Mouse (Mus musculus) liver, postnatal 0 days (tissue): Measurements from ENCODE around the gene Tbxa2r. TPM values are rescaled to one million over a fixed set of nuclear protein-coding genes. Genes with fewer than 3 reads are reported as not detected.
A peak's percentile ranks its signal among the peaks of the same experiment; 100 is the strongest.

Source experiments
- ATAC-seq: fragments of 200-750 bp; cut with Nextera tagmentation; 2 replicates; pipeline ENCODE4 v1.8.0; 2017; ENCODE audit warnings: mild to moderate bottlenecking, moderate library complexity
- DNase-seq: peaks from one replicate; pipeline ENCODE4 v3.0.0-alpha.2; 2016
- H3K27ac ChIP-seq: fragments of 300-500 bp; sonication (generic); 2 replicates; pipeline ENCODE4 v1.5.1; 2014; ENCODE audit warnings: antibody characterized with exemption, moderate library complexity, mild to moderate bottlenecking, low read depth
- H3K27me3 ChIP-seq: fragments of 300-500 bp; sonication (generic); 2 replicates; pipeline ENCODE4 v1.6.1; 2014; ENCODE audit warnings: low read length, control low read depth, mixed read lengths; ENCODE audit not compliant: insufficient read depth
- H3K36me3 ChIP-seq: fragments of 300-500 bp; sonication (generic); replicated peaks from 2 replicates; pipeline ENCODE4 v1.6.1; 2014; ENCODE audit warnings: mild to moderate bottlenecking, control low read depth, low read length, moderate library complexity, mixed read lengths; ENCODE audit not compliant: insufficient read depth
- H3K4me1 ChIP-seq: fragments of 300-500 bp; sonication (generic); 2 replicates; pipeline ENCODE4 v1.6.1; 2014; ENCODE audit warnings: antibody characterized with exemption, mild to moderate bottlenecking, control low read depth; ENCODE audit not compliant: insufficient read depth
- H3K4me2 ChIP-seq: fragments of 300-500 bp; sonication (generic); 2 replicates; pipeline ENCODE4 v1.6.1; 2014; ENCODE audit warnings: low read depth, mild to moderate bottlenecking, low read length, moderate library complexity, mixed read lengths
- H3K4me3 ChIP-seq: fragments of 300-500 bp; sonication (generic); 2 replicates; pipeline ENCODE4 v1.5.1; 2014; ENCODE audit warnings: low read depth, low read length
- H3K9ac ChIP-seq: fragments of 300-500 bp; sonication (generic); replicated peaks from 2 replicates; pipeline ENCODE4 v1.6.1; 2014; ENCODE audit warnings: mild to moderate bottlenecking, moderate library complexity
- H3K9me3 ChIP-seq: fragments of 300-500 bp; sonication (generic); 2 replicates; pipeline ENCODE4 v1.6.1; 2016; ENCODE audit warnings: mild to moderate bottlenecking, control low read depth, low read length, mixed read lengths
- CTCF ChIP-seq: sonication (generic); IDR thresholded peaks from 2 replicates; pipeline ENCODE4 v1.5.1; 2016; ENCODE audit warnings: antibody characterized with exemption, low read depth
- EP300 ChIP-seq: IDR thresholded peaks from 2 replicates; pipeline ENCODE4 v1.6.1; 2016; ENCODE audit warnings: antibody characterized with exemption, low read depth, mild to moderate bottlenecking
- WGBS: fragments of 180-500 bp; shearing (Covaris S2); extraction: QIAGEN DNeasy Blood & Tissue Kit; methylation state at CpG from one replicate; pipeline ENCODE4 v1.1.7; 2014; ENCODE audit not compliant: insufficient replicate concordance; 5-methylcytosine and 5-hydroxymethylcytosine counted together
- polyA plus RNA-seq: library from polyadenylated mRNA; unstranded; fragments of >200 nt; fragmentation: Nextera tagmentation; extraction: Ambion mirVana; gene quantifications from 2 replicates; pipeline ENCODE4 v1.2.1, GENCODE M21; 2015

The Tbxa2r gene
- polyA plus RNA-seq, 1 experiment from 2014 or later, result 5.4 TPM

GRCm38 (mm10) chr10:81287513-81288157 lies 40.9 kb upstream of the Tbxa2r start:
- no peak overlapping the region for H3K4me3 ChIP-seq

DNA sequence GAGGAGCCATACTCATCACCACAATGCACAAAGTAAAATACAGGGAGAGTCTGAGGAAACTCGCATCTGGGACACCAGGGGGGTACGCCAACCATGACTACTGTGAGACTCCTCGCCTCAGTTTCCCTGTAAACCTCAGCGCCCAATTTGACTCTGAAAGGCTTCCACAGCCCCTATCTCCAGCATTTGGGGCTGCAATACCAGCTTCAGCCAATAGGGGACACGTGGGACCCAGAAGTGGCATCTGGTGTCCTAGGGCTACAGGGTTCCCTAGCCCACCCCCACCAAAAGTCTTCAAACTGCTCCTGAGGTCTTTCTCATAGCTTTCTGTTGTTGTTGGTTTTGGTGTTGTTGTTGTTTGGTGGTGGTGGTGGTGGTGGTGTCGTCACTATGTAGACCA lies 39.9 kb upstream of the Tbxa2r start:
- Histone ChIP-seq H3K27me3 (peaks cover 13% of the 10 kb centered on the region), H3K4me3 (no peak overlapping the region), H3K27ac (no peak overlapping the region), H3K4me2 (no peak overlapping the region), H3K36me3 (no peaks in the 10 kb centered on the region), H3K9ac (no peak overlapping the region), H3K4me1 (peaks cover 32% of the 10 kb centered on the region), H3K9me3 (no peaks in the 10 kb centered on the region)
- no peak for ATAC-seq
- DNase-seq, result peak; percentile 60
- 37% methylated on average over 6 of the region's 6 CpGs for WGBS
- TF ChIP-seq CTCF (peak; percentile 71), EP300 (no peak)

More at GRCm38 (mm10) chr10:81287513-81288157, 40.9 kb upstream of the Tbxa2r start:
- TF ChIP-seq EP300 (no peak), CTCF (peak; percentile 97)
- ATAC-seq, result no peak
- 66% methylated on average over 8 of the region's 8 CpGs for WGBS
- Histone ChIP-seq H3K36me3 (no peaks in the 10 kb centered on the region), H3K4me2 (no peak overlapping the region), H3K4me1 (peaks cover 29% of the 10 kb centered on the region), H3K9ac (no peak overlapping the region), H3K27ac (no peak overlapping the region), H3K27me3 (peaks cover 17% of the 10 kb centered on the region), H3K9me3 (no peaks in the 10 kb centered on the region)
- DNase-seq, result peak; percentile 85

DNA sequence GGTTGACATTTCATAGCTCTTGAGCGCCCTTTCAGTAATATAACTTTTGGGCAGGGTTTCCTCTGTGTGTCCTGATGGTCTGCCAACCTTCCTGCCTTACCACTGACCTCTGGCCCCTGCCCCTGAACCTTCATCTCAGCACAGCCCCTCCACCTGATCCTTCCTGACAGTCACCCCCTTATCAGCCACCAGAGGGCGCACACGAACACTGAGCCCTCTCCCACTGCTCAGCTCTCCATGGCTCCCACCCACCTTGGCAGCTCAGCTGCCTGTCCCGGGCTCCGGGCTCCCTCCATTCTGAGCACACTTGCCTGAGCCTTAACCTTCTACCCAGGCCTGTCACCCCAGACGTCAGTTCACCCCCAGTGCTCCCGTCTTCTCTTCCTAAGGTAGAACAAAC lies 39.3 kb upstream of the Tbxa2r start:
- TF ChIP-seq EP300 (no peak), CTCF (peak; percentile 94)
- peaks cover 7% of the 10 kb centered on the region for H3K27me3 ChIP-seq
- no peak for ATAC-seq
- H3K4me3 ChIP-seq, result no peak overlapping the region
- peaks cover 39% of the 10 kb centered on the region for H3K4me1 ChIP-seq
- H3K4me2 ChIP-seq, result peak overlapping the region; percentile 42; the same call in 1 of the 2 replicates
- DNase-seq, result peak; percentile 72
- no peaks in the 10 kb centered on the region for H3K9me3 ChIP-seq
- no peak overlapping the region for H3K9ac ChIP-seq
- 4% methylated on average over 7 of the region's 7 CpGs for WGBS
- no peaks in the 10 kb centered on the region for H3K36me3 ChIP-seq
- H3K27ac ChIP-seq, result no peak overlapping the region

GRCm38 (mm10) chr10:81289811-81290210 lies 38.7 kb upstream of the Tbxa2r start:
- H3K27ac ChIP-seq, result no peak overlapping the region
- peaks cover 1% of the 10 kb centered on the region for H3K27me3 ChIP-seq
- H3K9ac ChIP-seq, result no peak overlapping the region
- TF ChIP-seq CTCF (no peak), EP300 (no peak)
- peaks cover 44% of the 10 kb centered on the region for H3K4me1 ChIP-seq
- no peaks in the 10 kb centered on the region for H3K9me3 ChIP-seq
- WGBS, result 65% methylated on average over 14 of the region's 14 CpGs
- ATAC-seq (no peak), DNase-seq (no peak)
- H3K4me2 ChIP-seq, result peak overlapping the region; percentile 42; the same call in 1 of the 2 replicates
- no peak overlapping the region for H3K4me3 ChIP-seq
- no peaks in the 10 kb centered on the region for H3K36me3 ChIP-seq

GRCm38 (mm10) chr10:81290698-81291460 lies 37.7 kb upstream of the Tbxa2r start:
- H3K4me3 ChIP-seq, result no peak overlapping the region
- DNase-seq (no peak), ATAC-seq (no peak)
- TF ChIP-seq CTCF, result no peak
- TF ChIP-seq EP300, result no peak
- WGBS, result 47% methylated on average over 24 of the region's 24 CpGs
- H3K9me3 ChIP-seq, result no peaks in the 10 kb centered on the region
- peak overlapping the region; percentile 44; the same call in 1 of the 2 replicates for H3K27ac ChIP-seq
- 0 out of 2 replicates have a peak overlapping the region, but pooled peaks have one; percentile 15 for H3K4me2 ChIP-seq
- no peaks in the 10 kb centered on the region for H3K27me3 ChIP-seq
- H3K9ac ChIP-seq, result no peak overlapping the region
- H3K4me1 ChIP-seq, result peaks cover 50% of the 10 kb centered on the region
- H3K36me3 ChIP-seq, result no peaks in the 10 kb centered on the region; the same call in 1 of the 2 replicates

DNA sequence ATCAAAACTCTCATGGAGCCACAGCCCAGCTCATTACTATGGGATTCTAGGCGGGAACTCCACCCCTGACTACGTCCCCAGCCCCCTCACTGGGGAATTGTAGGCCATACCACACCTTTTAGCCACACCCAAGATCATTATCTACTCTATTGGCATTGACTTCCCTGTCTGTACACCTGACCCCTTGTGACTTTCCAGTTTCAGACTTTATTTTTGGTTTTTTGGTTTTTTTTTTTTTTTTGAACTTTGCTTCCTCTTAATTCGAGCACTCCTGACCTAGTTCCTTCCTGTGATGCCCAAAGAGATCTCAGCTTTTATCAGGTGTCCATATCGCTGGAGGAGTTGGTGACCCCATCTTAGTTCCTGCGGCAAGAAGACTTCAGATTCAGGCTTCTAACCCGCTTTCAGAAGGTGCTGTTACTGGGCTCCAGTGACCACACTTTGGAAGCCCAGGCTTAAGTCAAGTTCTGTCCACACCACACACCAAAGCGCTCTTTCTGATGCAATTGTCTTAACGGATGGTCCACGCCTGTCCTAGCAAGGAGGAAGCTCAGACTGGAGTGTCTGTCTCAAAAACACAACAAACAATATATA lies 36.9 kb upstream of the Tbxa2r start, which contains the start of gene Tjp3:
TSS of gene Tjp3 (minus strand) at position 71 of the 594 bp plus-strand sequence.
- no peak for DNase-seq
- Histone ChIP-seq H3K9ac (no peak within 1 kb of the TSS), H3K36me3 (no peaks in the 10 kb centered on the region; the same call in 1 of the 2 replicates), H3K9me3 (no peaks in the 10 kb centered on the region), H3K4me1 (peaks cover 53% of the 10 kb centered on the region), H3K27me3 (no peaks in the 10 kb centered on the region), H3K27ac (peak within 1 kb of the TSS; percentile 58; the same call in 1 of the 2 replicates), H3K4me2 (0 out of 2 replicates have a peak within 1 kb of the TSS, but pooled peaks have one; percentile 15), H3K4me3 (no peak within 1 kb of the TSS)
- ATAC-seq, result no peak
- TF ChIP-seq EP300, result no peak
- WGBS, result 52% methylated on average over 9 of the region's 9 CpGs
